Mouse (Mus musculus) spleen, postnatal 36 days (tissue): Measurements from ENCODE around the gene Ptpa.

Experiments used
- DNase-seq, 2 experiments: peaks; one replicate each; pipeline ENCODE4 v3.0.0; 2022; ENCODE audit warnings: low spot score in 2 of 2, mixed read lengths in 1 of 2

Gene Ptpa

GRCm38 (mm10) chr2:30463341-30463761, 47.5 kb downstream of the Ptpa start:
- DNase-seq = no peak

GRCm38 (mm10) chr2:30463904-30464330, 48.1 kb downstream of the Ptpa start:
- DNase-seq = peak; percentile 85 to 86

- DNase-seq = no peak
Observed at GRCm38 (mm10) chr2:30464411-30464810, 48.6 kb downstream of the Ptpa start.

GRCm38 (mm10) chr2:30466787-30467186, 50.9 kb downstream of the Ptpa start:
- DNase-seq = no peak

- no peak for DNase-seq
Observed at GRCm38 (mm10) chr2:30469009-30469408, 53.2 kb downstream of the Ptpa start.

GRCm38 (mm10) chr2:30469796-30470142, 53.9 kb downstream of the Ptpa start:
- peak in 1 of 2 experiments; percentile 42 for DNase-seq

GRCm38 (mm10) chr2:30470143-30470946, 54.5 kb downstream of the Ptpa start:
- DNase-seq = peak; percentile 35 to 41

- no peak for DNase-seq
Observed at GRCm38 (mm10) chr2:30471051-30471450, 55.2 kb downstream of the Ptpa start.

GRCm38 (mm10) chr2:30471795-30472720, 56.2 kb downstream of the Ptpa start:
- DNase-seq = peak; percentile 85

GRCm38 (mm10) chr2:30472731-30473351, 57.0 kb downstream of the Ptpa start:
- no peak for DNase-seq

- DNase-seq = peak; percentile 23 to 44
Observed at GRCm38 (mm10) chr2:30473431-30474031, 57.7 kb downstream of the Ptpa start.

- peak; percentile 88 to 89 for DNase-seq
Observed at GRCm38 (mm10) chr2:30474039-30474438, 58.2 kb downstream of the Ptpa start, which contains the start of gene Ier5l. TSS of gene Ier5l (minus strand) at chr2:30474219.

- DNase-seq = no peak
Observed at GRCm38 (mm10) chr2:30474776-30475175, 58.9 kb downstream of the Ptpa start.

GRCm38 (mm10) chr2:30475457-30475856, 59.6 kb downstream of the Ptpa start:
- DNase-seq = no peak

GRCm38 (mm10) chr2:30476241-30476640, 60.4 kb downstream of the Ptpa start:
- no peak for DNase-seq

- no peak for DNase-seq
Observed at GRCm38 (mm10) chr2:30478526-30478925, 62.7 kb downstream of the Ptpa start.

GRCm38 (mm10) chr2:30487597-30487996, 71.8 kb downstream of the Ptpa start:
- no peak for DNase-seq

GRCm38 (mm10) chr2:30490384-30490783, 74.5 kb downstream of the Ptpa start:
- peak in 1 of 2 experiments; percentile 11 for DNase-seq

- no peak for DNase-seq
Observed at GRCm38 (mm10) chr2:30495000-30495908, 79.4 kb downstream of the Ptpa start.
